Mouse (Mus musculus) liver, postnatal 0 days (tissue): Measurements from ENCODE around the gene Gpr4.

Experiments used
- CTCF ChIP-seq: sonication (generic); IDR thresholded peaks from 2 replicates; pipeline ENCODE4 v1.5.1; 2016; ENCODE audit warnings: antibody characterized with exemption, low read depth
- EP300 ChIP-seq: IDR thresholded peaks from 2 replicates; pipeline ENCODE4 v1.6.1; 2016; ENCODE audit warnings: antibody characterized with exemption, low read depth, mild to moderate bottlenecking

- TF ChIP-seq CTCF (no peak), EP300 (no peak)
Measured at GRCm38 (mm10) chr7:19272173-19272764, 59.9 kb downstream of the Gpr4 start.
